Mouse (Mus musculus) liver, postnatal 0 days (tissue): ENCODE results near the gene Ubr2.

Experiments used
- CTCF ChIP-seq: sonication (generic); IDR thresholded peaks from 2 replicates; pipeline ENCODE4 v1.5.1; 2016; ENCODE audit warnings: antibody characterized with exemption, low read depth
- EP300 ChIP-seq: IDR thresholded peaks from 2 replicates; pipeline ENCODE4 v1.6.1; 2016; ENCODE audit warnings: antibody characterized with exemption, low read depth, mild to moderate bottlenecking

- TF ChIP-seq CTCF (no peak), EP300 (peak; percentile 71)
These were observed 49.5 kb upstream of the Ubr2 start for GRCm38 (mm10) chr17:47059836-47060360.
